Mouse (Mus musculus): ENCODE results near the gene Ak1. TPM values are rescaled to one million over a fixed set of nuclear protein-coding genes. Genes with fewer than 3 reads are reported as not detected.

Ak1 gene
- polyA plus RNA-seq, 2 experiments from 2014 or later, result 0.16 to 0.48 TPM

DNA sequence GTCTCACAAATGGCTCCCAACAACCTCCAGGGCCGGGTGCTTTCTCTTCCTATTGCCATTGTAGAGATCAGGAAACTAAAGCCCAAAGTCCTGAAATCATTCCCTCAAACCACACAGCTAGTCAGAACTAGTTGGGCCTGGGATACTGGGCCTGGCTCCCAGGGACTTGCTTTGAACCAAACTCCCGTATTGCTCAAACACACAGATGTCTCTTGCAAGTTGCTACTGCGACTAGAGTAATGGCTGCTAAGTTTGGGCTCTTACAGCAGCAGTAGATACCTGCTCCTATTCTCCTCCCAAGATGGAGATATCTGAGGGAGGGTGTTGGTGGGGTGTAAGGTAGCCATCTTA, 33.8 kb downstream of the Ak1 start:
- no peak for ATAC-seq

DNA sequence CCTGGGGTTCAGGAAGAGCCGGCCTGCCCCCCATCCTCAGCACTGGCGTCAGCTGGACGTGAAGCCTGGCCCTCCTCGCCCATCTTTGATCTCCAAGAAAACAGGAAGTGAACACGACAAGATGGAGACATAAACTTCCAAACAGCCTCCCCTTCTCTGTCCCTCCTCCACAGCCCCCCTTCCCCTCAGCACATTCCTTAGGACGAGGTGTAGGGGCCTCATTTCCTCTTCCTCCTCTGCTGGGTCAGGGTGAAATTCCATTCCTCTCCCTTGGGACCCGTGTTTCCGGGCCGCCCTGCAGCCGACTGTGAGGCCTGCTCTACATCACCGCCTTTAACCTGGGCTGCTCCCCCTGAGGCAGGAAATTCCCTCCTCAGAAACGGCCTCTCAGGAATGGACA, 34.3 kb downstream of the Ak1 start:
- ATAC-seq, result no peak

- ATAC-seq, result no peak
Observed at GRCm38 (mm10) chr2:32658873-32659272, 37.3 kb downstream of the Ak1 start.

- ATAC-seq, result no peak
Observed at GRCm38 (mm10) chr2:32661509-32662107, 40.0 kb downstream of the Ak1 start.

DNA sequence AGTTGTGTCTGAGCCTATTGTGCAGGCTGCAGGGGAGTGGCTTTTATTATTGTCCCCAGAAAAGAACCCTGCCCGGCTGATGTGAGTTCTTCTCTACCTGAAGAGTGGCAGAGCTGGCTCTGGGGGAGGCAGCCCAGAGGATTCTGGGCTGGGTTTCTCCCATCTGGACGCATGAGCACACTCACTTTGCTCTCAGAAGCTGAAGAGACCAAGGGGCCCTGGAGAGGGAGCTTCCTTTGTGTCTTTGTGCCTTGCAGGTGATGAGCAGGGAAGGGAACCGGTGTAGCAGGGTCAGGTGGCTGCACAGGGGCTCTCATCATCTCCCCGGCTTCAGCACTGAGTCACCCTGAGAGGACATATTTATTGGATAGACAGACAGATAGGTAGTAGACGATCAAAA, 40.7 kb downstream of the Ak1 start:
- ATAC-seq, result no peak

DNA sequence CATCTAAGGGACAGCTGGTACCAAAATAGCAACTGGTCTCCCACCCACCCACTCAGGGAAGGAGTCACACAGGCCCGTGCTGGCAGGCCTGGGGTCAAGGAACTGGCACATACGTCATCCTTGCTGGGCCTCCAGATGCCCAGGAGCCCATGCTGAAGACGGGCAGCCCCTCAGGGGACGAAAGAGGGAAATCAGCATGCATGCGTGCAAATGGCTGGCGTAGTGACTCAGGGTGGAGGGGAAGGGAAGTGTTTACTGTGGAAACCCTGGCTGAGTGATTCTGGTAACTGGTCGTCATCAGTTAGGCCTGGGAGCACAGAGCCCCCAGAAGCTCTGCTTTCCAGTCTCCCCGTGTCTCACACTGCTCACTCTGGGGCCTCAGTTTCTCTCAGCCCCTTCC, 43.8 kb downstream of the Ak1 start:
- no peak for ATAC-seq

DNA sequence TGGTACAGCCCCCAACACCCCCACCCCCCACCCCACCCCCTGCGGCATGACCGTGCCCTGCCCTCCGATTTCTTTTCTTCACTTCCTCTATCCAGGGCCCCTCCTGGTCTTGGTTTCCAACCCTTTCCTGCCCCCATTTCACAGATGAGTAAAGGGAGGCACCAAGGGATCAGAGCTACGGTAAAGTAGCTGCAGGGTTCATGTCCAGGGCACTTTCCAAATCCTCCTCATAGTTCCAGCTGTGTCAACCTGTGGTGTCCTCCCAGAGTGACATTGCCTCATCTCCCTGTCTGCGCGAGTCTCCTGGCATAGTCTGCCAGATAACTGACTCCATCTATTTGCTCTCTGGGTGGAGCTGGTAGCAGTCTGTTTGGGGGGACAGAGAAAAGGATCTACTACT, 44.3 kb downstream of the Ak1 start:
- no peak for ATAC-seq

- no peak for ATAC-seq
Observed at GRCm38 (mm10) chr2:32667775-32668174, 46.2 kb downstream of the Ak1 start.

DNA sequence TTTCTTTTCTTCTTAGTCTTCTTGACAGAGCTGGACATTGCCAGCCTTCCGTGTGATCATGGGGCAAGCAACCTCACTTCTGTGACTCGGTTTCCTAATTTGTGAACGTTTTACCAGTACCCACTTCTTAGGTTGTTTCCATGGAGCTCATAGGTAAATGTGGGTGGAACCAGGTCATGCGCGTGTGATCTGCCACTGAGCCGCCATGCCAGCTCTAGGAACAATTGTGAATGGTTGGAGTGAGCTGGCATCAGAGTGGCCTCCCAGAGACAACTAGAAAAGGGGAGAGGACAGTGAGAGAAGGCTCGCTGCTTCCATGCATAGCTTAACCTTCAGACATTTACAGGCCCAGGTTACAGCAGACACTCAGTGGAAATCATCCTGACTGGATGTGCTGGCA, 46.6 kb downstream of the Ak1 start:
- no peak for ATAC-seq

GRCm38 (mm10) chr2:32669876-32670275, 48.3 kb downstream of the Ak1 start:
- ATAC-seq, result no peak

DNA sequence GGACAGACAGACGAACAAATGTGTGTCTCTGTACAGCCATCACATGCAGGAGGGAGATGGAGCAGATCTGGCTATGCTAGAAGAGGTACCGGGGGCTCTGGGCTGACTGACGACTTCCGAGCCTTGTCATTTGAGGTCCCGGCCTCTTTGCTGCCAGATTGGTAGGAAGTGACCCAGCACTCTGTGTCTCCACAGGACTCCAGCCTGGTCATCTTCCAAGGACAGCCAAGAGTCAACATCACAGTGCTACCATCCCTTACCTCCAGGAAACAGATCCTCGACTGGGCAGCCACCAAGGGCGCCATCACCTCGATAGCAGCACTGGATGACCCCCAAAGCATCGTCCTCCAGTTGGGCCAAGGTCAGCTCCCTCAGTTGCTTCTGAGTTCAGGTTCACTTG, 49.6 kb downstream of the Ak1 start:
- ATAC-seq, result no peak

DNA sequence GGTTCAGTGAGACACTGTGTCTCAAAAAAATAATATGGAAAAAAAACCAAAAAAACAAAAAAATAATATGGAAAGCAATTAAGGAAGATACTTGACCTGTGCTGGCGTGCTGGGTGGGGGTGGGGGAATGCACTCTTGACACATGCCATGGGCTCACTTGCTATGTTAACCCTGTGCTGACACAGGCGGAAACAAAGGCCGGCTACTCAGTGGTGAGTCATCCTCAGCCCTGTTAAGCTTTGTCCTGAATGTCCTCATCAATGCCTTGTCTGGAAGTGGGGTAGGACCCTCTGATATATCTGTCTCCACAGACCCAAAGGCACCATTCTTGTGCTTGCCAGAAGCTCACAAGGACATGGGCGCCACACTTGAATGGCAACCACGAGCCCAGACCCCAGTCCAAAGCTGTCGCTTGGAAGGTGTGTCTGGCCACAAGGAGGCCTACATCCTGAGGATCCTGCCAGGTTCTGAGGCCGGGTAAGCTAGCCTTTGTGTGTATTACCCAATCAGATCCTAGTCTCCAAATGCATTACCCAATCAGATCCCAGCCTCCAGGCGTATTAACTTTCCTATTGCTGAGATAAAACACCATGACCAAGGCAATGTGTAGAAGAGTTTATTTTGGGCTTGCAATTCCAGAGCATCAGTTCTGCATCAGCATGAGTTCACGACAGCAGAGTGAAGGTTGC, 50.5 kb downstream of the Ak1 start:
- no peak for ATAC-seq

- ATAC-seq, result no peak
Observed at GRCm38 (mm10) chr2:32673176-32673917, 51.8 kb downstream of the Ak1 start.

GRCm38 (mm10) chr2:32676821-32677220, 55.3 kb downstream of the Ak1 start:
- ATAC-seq, result no peak

DNA sequence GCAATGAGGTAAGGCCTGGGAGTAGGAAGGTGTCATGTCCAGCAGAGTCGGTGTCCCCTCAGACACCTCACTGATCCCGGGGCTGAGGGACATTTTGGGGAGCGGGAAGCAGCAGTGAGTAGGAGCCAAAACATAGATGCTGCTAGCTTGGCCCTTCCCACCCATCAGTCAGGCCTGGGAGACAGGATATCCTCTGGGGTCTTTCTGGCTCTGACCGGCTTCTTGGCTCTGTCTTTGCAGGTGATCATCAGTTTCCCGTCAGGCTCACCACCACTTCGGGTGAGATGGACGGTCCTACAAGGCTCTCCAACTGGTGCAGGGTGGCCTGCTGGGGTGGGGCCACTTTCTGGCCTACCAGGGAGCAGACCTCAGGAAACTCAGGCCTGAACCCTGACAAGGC, 56.1 kb downstream of the Ak1 start:
- no peak for ATAC-seq

DNA sequence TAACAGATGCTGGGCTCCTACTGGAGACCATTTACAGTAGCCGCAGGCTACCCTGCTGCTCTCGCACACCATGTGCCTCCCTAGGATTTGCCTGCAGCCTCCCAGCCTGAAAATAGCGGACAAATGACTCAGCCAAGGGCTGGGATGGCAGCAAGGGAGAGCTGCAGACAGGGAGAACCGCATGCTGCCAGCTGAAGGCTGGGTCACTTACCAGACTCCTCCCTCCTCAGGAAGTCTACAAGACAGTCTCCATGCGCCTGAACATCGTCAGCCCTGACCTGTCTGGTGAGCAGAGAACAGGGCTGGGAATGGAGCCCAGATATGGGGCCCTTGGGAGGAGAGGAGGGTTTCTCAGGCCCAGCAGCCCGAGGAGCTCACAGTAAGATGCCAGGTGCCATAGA, 58.5 kb downstream of the Ak1 start:
- no peak for ATAC-seq

DNA sequence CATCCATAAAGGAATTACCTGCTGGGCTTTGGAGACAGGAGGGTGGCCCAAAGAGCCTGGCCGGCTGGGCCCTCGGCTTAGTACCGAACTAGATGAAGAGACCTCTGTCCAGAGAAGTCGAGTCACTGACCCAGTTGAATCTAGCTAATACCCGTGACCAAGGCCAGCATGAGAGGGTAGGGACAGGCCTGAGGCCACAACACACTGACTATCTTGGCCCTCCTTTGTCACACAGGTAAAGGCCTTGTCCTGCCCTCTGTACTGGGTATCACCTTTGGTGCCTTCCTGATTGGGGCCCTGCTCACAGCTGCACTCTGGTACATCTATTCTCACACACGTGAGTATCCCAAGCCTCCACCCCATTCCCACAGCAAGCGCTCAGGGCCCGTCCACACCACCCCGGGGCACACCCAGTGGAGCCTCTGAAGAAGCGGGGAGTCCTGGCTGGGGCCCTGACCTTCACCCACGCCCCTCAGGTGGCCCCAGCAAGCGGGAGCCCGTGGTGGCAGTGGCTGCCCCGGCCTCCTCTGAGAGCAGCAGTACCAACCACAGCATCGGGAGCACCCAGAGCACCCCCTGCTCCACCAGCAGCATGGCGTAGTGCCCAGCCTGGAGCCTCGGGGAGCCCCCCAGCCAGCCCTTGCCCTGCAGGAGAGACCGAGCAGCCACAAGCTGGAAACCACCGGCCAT, 59.5 kb downstream of the Ak1 start:
- no peak for ATAC-seq

DNA sequence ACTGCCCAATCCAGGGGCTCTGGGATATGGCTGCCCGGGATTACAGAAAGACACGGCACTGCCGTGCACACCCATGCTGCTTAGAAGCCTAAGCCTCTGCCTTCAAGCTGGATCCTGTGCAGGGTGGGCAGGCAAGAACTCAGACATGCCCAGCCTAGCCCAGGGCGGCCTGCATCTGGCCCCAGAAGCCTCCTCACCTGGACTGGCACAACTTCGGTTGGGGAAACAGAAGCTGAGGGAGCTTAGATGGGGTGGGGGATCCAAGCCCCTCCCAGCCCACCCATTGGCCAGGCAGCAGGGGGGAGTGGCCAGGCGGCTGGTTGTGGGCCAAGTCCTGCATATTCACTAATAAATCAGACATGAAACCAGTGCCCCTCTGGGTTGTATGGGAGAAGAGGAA, 60.2 kb downstream of the Ak1 start:
- no peak for ATAC-seq

- no peak for ATAC-seq
Observed at GRCm38 (mm10) chr2:32682721-32683417, 61.3 kb downstream of the Ak1 start.

DNA sequence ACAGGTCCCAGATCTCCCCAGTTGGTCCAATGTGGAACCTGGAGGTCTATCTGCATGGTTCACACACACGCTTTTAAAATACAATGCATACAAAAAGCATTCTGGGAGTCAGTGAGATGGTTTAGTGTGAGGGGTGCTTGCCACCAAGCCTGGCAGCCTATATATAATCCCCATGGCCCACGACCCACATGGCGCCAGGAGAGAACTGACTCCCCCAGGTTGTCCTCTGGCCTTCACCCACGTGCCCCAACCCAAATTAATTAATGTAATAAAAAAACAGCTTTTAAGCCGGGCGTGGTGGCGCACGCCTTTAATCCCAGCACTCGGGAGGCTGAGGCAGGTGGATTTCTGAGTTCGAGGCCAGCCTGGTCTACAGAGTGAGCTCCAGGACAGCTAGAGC, 62.1 kb downstream of the Ak1 start:
- no peak for ATAC-seq

All from activated CD4-positive, CD25-positive, alpha-beta regulatory T cell, adult 4 months (primary cell).